Mouse (Mus musculus) limb, embryonic 14.5 days (tissue): ENCODE data around the gene Cyp2c50. TPM values are rescaled to one million over a fixed set of nuclear protein-coding genes. Genes with fewer than 3 reads are reported as not detected.
"Not testable (repeated sequence)": the region's sequence is repeated elsewhere in the genome, so short reads cannot be mapped to it uniquely, and the experiment has no call there.

Source experiments
- ATAC-seq: fragments of 200-750 bp; cut with Nextera tagmentation; 2 replicates; pipeline ENCODE4 v1.8.0; 2017; ENCODE audit warnings: low read depth, moderate number of reproducible peaks, moderate TSS enrichment; ENCODE audit not compliant: low FRiP score
- DNase-seq: peaks from one replicate; pipeline ENCODE4 v3.0.0-alpha.2; 2015; ENCODE audit warnings: low spot score
- H3K27ac ChIP-seq: fragments of 300-500 bp; sonication (generic); replicated peaks from 2 replicates; pipeline ENCODE4 v1.5.1; 2014; ENCODE audit warnings: low read depth, mild to moderate bottlenecking, low read length, moderate library complexity, mixed read lengths
- H3K27me3 ChIP-seq: fragments of 300-500 bp; sonication (generic); 2 replicates; pipeline ENCODE4 v1.6.1; 2014; ENCODE audit warnings: low read length, mixed read lengths; ENCODE audit not compliant: control insufficient read depth, insufficient read depth
- H3K36me3 ChIP-seq: fragments of 300-500 bp; sonication (generic); 2 replicates; pipeline ENCODE4 v1.6.1; 2014; ENCODE audit warnings: mild to moderate bottlenecking, low read length, moderate library complexity, mixed read lengths; ENCODE audit not compliant: control insufficient read depth, insufficient read depth
- H3K4me1 ChIP-seq: fragments of 300-500 bp; sonication (generic); 2 replicates; pipeline ENCODE4 v1.6.1; 2014; ENCODE audit warnings: antibody characterized with exemption, low read length, mixed read lengths; ENCODE audit not compliant: control insufficient read depth, insufficient read depth
- H3K4me2 ChIP-seq: fragments of 300-500 bp; sonication (generic); replicated peaks from 2 replicates; pipeline ENCODE4 v1.6.1; 2014; ENCODE audit warnings: low read depth, mild to moderate bottlenecking, low read length, moderate library complexity; ENCODE audit not compliant: severe bottlenecking
- H3K4me3 ChIP-seq: fragments of 300-500 bp; sonication (generic); replicated peaks from 2 replicates; pipeline ENCODE4 v1.5.1; 2014; ENCODE audit warnings: low read length
- H3K9ac ChIP-seq: fragments of 300-500 bp; sonication (generic); 2 replicates; pipeline ENCODE4 v1.6.1; 2014; ENCODE audit warnings: mild to moderate bottlenecking, low read depth, low read length, moderate library complexity; ENCODE audit not compliant: severe bottlenecking
- H3K9me3 ChIP-seq: fragments of 300-500 bp; sonication (generic); 2 replicates; pipeline ENCODE4 v1.6.1; 2016; ENCODE audit warnings: low read length; ENCODE audit not compliant: control insufficient read depth
- POLR2A ChIP-seq: fragments of 200-500 bp; IDR thresholded peaks from 2 replicates; pipeline ENCODE4 v1.8.0; 2012; ENCODE audit warnings: inconsistent platforms, mild to moderate bottlenecking, moderate library complexity, borderline replicate concordance; ENCODE audit not compliant: insufficient read depth, insufficient read length; ENCODE audit errors: extremely low read depth
- WGBS: fragments of 180-500 bp; shearing (Covaris S2); extraction: QIAGEN DNeasy Blood & Tissue Kit; methylation state at CpG from one replicate; pipeline ENCODE4 v1.1.7; 2014; 5-methylcytosine and 5-hydroxymethylcytosine counted together
- polyA plus RNA-seq, 2 experiments: library from polyadenylated mRNA; depleted of rRNA in 1 of 2; stranded (reverse) in 1 of 2; unstranded in 1 of 2; fragments of >200 nt; fragmentation: Nextera tagmentation in 1 of 2; extraction: Ambion mirVana in 1 of 2; gene quantifications; 2 replicates each; pipeline versions ENCODE4 v1.2.1 to v1.2.3; 2012 to 2014

Gene Cyp2c50
- polyA plus RNA-seq (2012; rRNA removed): not detected in 2 replicates
- polyA plus RNA-seq (2014; fragmentation: Nextera tagmentation; extraction: Ambion mirVana): not detected in 2 replicates

- H3K4me2 ChIP-seq, ATAC-seq, H3K4me3 ChIP-seq, H3K36me3 ChIP-seq, H3K9ac ChIP-seq, H3K9me3 ChIP-seq, H3K27ac ChIP-seq, DNase-seq, H3K27me3 ChIP-seq, H3K4me1 ChIP-seq: not testable (repeated sequence)
- WGBS: 98% methylated on average over 1 of the region's 1 CpGs
Measured at GRCm38 (mm10) chr19:40089421-40089820, at the start of gene Cyp2c50. Gene Cyp2c50 (plus strand): TSS chr19:40089688.

GRCm38 (mm10) chr19:40073701-40074100, 15.8 kb upstream of the Cyp2c50 start, which contains the start of gene Cyp2c54:
Gene Cyp2c54 (minus strand): TSS chr19:40073827.
- no peak for ATAC-seq
- no peak for DNase-seq
- Histone ChIP-seq H3K36me3 (no peaks in the 10 kb centered on the region), H3K4me3 (no peak within 1 kb of the TSS), H3K4me2 (no peak within 1 kb of the TSS), H3K27ac (no peak within 1 kb of the TSS), H3K4me1 (no peaks in the 10 kb centered on the region), H3K9ac (no peak within 1 kb of the TSS), H3K9me3 (no peaks in the 10 kb centered on the region), H3K27me3 (no peaks in the 10 kb centered on the region)
- no peak for TF ChIP-seq POLR2A

- Histone ChIP-seq H3K27me3 (no peaks in the 10 kb centered on the region), H3K9me3 (no peaks in the 10 kb centered on the region), H3K36me3 (no peaks in the 10 kb centered on the region), H3K27ac (no peak overlapping the region), H3K4me2 (no peak overlapping the region), H3K9ac (no peak overlapping the region), H3K4me1 (no peaks in the 10 kb centered on the region), H3K4me3 (no peak overlapping the region)
- TF ChIP-seq POLR2A: no peak
- no peak for ATAC-seq
- DNase-seq: no peak
- WGBS: 88% methylated on average over 1 of the region's 1 CpGs
Measured at GRCm38 (mm10) chr19:40088381-40088780, 1.1 kb upstream of the Cyp2c50 start.

DNA sequence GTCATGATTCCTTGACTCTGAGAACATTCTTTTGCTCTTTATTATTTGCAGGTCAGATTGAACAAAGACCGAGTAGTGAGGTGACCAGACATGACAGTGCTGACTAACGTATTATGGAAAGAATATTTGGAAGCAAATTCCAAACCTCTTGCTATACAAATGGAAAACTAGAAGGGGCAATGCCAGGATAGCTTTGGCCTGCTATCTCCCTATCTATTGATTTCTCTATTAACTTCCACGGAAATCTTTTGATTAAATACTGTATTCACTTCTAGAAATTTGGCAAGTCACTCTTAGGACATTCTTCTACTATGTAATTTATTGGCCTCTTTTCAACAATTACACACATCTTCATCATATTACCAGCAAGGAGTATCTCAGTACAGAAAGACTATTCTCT, 1.6 kb downstream of the Cyp2c50 start:
- H3K36me3 ChIP-seq: no peaks in the 10 kb centered on the region
- no peaks in the 10 kb centered on the region for H3K4me1 ChIP-seq
- 74% methylated on average over 3 of the region's 3 CpGs for WGBS
- no peak overlapping the region for H3K4me3 ChIP-seq
- H3K9ac ChIP-seq: no peak overlapping the region
- DNase-seq: no peak
- TF ChIP-seq POLR2A: no peak
- no peak for ATAC-seq
- no peak overlapping the region for H3K27ac ChIP-seq
- no peak overlapping the region for H3K4me2 ChIP-seq
- H3K9me3 ChIP-seq: no peaks in the 10 kb centered on the region
- H3K27me3 ChIP-seq: no peaks in the 10 kb centered on the region

GRCm38 (mm10) chr19:40119624-40120023, 30.1 kb downstream of the Cyp2c50 start:
- not testable (repeated sequence) for H3K27ac ChIP-seq, ATAC-seq
- 80% methylated on average over 13 of the region's 13 CpGs for WGBS

GRCm38 (mm10) chr19:40125165-40125564, 35.7 kb downstream of the Cyp2c50 start:
- not testable (repeated sequence) for H3K4me2 ChIP-seq, DNase-seq, H3K27me3 ChIP-seq

More at GRCm38 (mm10) chr19:40119624-40120023, 30.1 kb downstream of the Cyp2c50 start:
- not testable (repeated sequence) for H3K9ac ChIP-seq, DNase-seq, H3K4me2 ChIP-seq, H3K36me3 ChIP-seq, H3K27me3 ChIP-seq, H3K9me3 ChIP-seq, H3K4me3 ChIP-seq, H3K4me1 ChIP-seq

GRCm38 (mm10) chr19:40126996-40127395, 37.5 kb downstream of the Cyp2c50 start:
- not testable (repeated sequence) for H3K4me3 ChIP-seq, H3K27ac ChIP-seq, ATAC-seq, H3K36me3 ChIP-seq, DNase-seq, H3K4me2 ChIP-seq, H3K9me3 ChIP-seq, H3K27me3 ChIP-seq, H3K4me1 ChIP-seq, H3K9ac ChIP-seq
- 40% methylated on average over 2 of the region's 2 CpGs for WGBS

More at GRCm38 (mm10) chr19:40125165-40125564, 35.7 kb downstream of the Cyp2c50 start:
- not testable (repeated sequence) for ATAC-seq, H3K9ac ChIP-seq, H3K9me3 ChIP-seq, H3K27ac ChIP-seq, H3K36me3 ChIP-seq, H3K4me3 ChIP-seq, H3K4me1 ChIP-seq
- 83% methylated on average over 3 of the region's 3 CpGs for WGBS
